Mouse (Mus musculus): ENCODE measurements around the gene Grin2d.
"Not testable (repeated sequence)": the region's sequence is repeated elsewhere in the genome, so short reads cannot be mapped to it uniquely, and the experiment has no call there.

Gene Grin2d

GRCm38 (mm10) chr7:45906622-45907021 lies 28.4 kb upstream of the Grin2d start:
- in situ Hi-C loops (cut with MboI; ENCODE audit: low pct_unique_long_range_greater_than_20kb in 1 of 2, low sequenced_read_pairs in 2 of 2, unreplicated experiment in 1 of 2), result no loop called here

- in situ Hi-C loops (cut with MboI; ENCODE audit: low pct_unique_long_range_greater_than_20kb in 1 of 2, low sequenced_read_pairs in 2 of 2, unreplicated experiment in 1 of 2), result no loop called here
Measured at GRCm38 (mm10) chr7:45902481-45903002, 24.4 kb upstream of the Grin2d start.

- in situ Hi-C loops (cut with MboI; ENCODE audit: low pct_unique_long_range_greater_than_20kb in 1 of 2, low sequenced_read_pairs in 2 of 2, unreplicated experiment in 1 of 2), result no loop called here
Measured at GRCm38 (mm10) chr7:45901562-45901961, 23.4 kb upstream of the Grin2d start.

- in situ Hi-C loops (cut with MboI; ENCODE audit: low pct_unique_long_range_greater_than_20kb in 1 of 2, low sequenced_read_pairs in 2 of 2, unreplicated experiment in 1 of 2), result not testable (repeated sequence)
Measured at GRCm38 (mm10) chr7:45898125-45898524, 19.9 kb upstream of the Grin2d start.

- in situ Hi-C loops (cut with MboI; ENCODE audit: low pct_unique_long_range_greater_than_20kb in 1 of 2, low sequenced_read_pairs in 2 of 2, unreplicated experiment in 1 of 2), result no loop called here
Measured at GRCm38 (mm10) chr7:45897258-45897757, 19.1 kb upstream of the Grin2d start.

- in situ Hi-C loops (cut with MboI; ENCODE audit: low pct_unique_long_range_greater_than_20kb in 1 of 2, low sequenced_read_pairs in 2 of 2, unreplicated experiment in 1 of 2), result no loop called here
Measured at GRCm38 (mm10) chr7:45896517-45897257, 18.5 kb upstream of the Grin2d start, which contains the start of the genes Syngr4 and Tmem143. Gene Syngr4 (minus strand): TSS chr7:45896714. Gene Tmem143 (plus strand): TSS chr7:45896941.

GRCm38 (mm10) chr7:45895931-45896516 lies 17.8 kb upstream of the Grin2d start:
- in situ Hi-C loops (cut with MboI; ENCODE audit: low pct_unique_long_range_greater_than_20kb in 1 of 2, low sequenced_read_pairs in 2 of 2, unreplicated experiment in 1 of 2), result no loop called here

- in situ Hi-C loops (cut with MboI; ENCODE audit: low pct_unique_long_range_greater_than_20kb in 1 of 2, low sequenced_read_pairs in 2 of 2, unreplicated experiment in 1 of 2), result no loop called here
Measured at GRCm38 (mm10) chr7:45892651-45893050, 14.5 kb upstream of the Grin2d start.

GRCm38 (mm10) chr7:45887246-45887645 lies 9.1 kb upstream of the Grin2d start:
- in situ Hi-C loops (cut with MboI; ENCODE audit: low pct_unique_long_range_greater_than_20kb in 1 of 2, low sequenced_read_pairs in 2 of 2, unreplicated experiment in 1 of 2), result no loop called here

- in situ Hi-C loops (cut with MboI; ENCODE audit: low pct_unique_long_range_greater_than_20kb in 1 of 2, low sequenced_read_pairs in 2 of 2, unreplicated experiment in 1 of 2), result no loop called here
Measured at GRCm38 (mm10) chr7:45881011-45881410, 2.8 kb upstream of the Grin2d start.

- in situ Hi-C loops (cut with MboI; ENCODE audit: low pct_unique_long_range_greater_than_20kb in 1 of 2, low sequenced_read_pairs in 2 of 2, unreplicated experiment in 1 of 2), result no loop called here
Measured at GRCm38 (mm10) chr7:45880531-45880930, 2.4 kb upstream of the Grin2d start.

- in situ Hi-C loops (cut with MboI; ENCODE audit: low pct_unique_long_range_greater_than_20kb in 1 of 2, low sequenced_read_pairs in 2 of 2, unreplicated experiment in 1 of 2), result no loop called here
Measured at GRCm38 (mm10) chr7:45876895-45877294, 1.3 kb downstream of the Grin2d start.

- in situ Hi-C loops (cut with MboI; ENCODE audit: low pct_unique_long_range_greater_than_20kb in 1 of 2, low sequenced_read_pairs in 2 of 2, unreplicated experiment in 1 of 2), result no loop called here
Measured at GRCm38 (mm10) chr7:45873061-45873947, 4.9 kb downstream of the Grin2d start.

GRCm38 (mm10) chr7:45872624-45873023 lies 5.6 kb downstream of the Grin2d start, which contains the start of gene Kdelr1:
Gene Kdelr1 (plus strand): TSS chr7:45872772.
- in situ Hi-C loops (cut with MboI; ENCODE audit: low pct_unique_long_range_greater_than_20kb in 1 of 2, low sequenced_read_pairs in 2 of 2, unreplicated experiment in 1 of 2), result no loop called here

GRCm38 (mm10) chr7:45870282-45871058 lies 7.7 kb downstream of the Grin2d start:
- in situ Hi-C loops (cut with MboI; ENCODE audit: low pct_unique_long_range_greater_than_20kb in 1 of 2, low sequenced_read_pairs in 2 of 2, unreplicated experiment in 1 of 2), result no loop called here

GRCm38 (mm10) chr7:45869787-45870186 lies 8.4 kb downstream of the Grin2d start:
- in situ Hi-C loops (cut with MboI; ENCODE audit: low pct_unique_long_range_greater_than_20kb in 1 of 2, low sequenced_read_pairs in 2 of 2, unreplicated experiment in 1 of 2), result no loop called here

- in situ Hi-C loops (cut with MboI; ENCODE audit: low pct_unique_long_range_greater_than_20kb in 1 of 2, low sequenced_read_pairs in 2 of 2, unreplicated experiment in 1 of 2), result no loop called here
Measured at GRCm38 (mm10) chr7:45869107-45869670, 9.0 kb downstream of the Grin2d start.

GRCm38 (mm10) chr7:45867871-45868270 lies 10.3 kb downstream of the Grin2d start:
- in situ Hi-C loops (cut with MboI; ENCODE audit: low pct_unique_long_range_greater_than_20kb in 1 of 2, low sequenced_read_pairs in 2 of 2, unreplicated experiment in 1 of 2), result no loop called here
